Mouse (Mus musculus) ES-E14 (cell line): ENCODE measurements at regions not wholly inside any gene's neighbourhood (a gene's known extent, or its start where the extent isn't known, plus 50 kb on each side); places are given as distances from the start of the nearest gene placed in this dataset.

ENCODE experiments used
- CHD2 ChIP-seq: IDR thresholded peaks from 2 replicates; pipeline ENCODE4 v1.6.1; 2014; ENCODE audit warnings: mild to moderate bottlenecking, low read depth, low read length, inconsistent platforms
- HCFC1 ChIP-seq: IDR thresholded peaks from 2 replicates; pipeline ENCODE4 v1.6.1; 2012; ENCODE audit warnings: low read length, inconsistent platforms, borderline replicate concordance; ENCODE audit not compliant: insufficient read depth
- MAFK ChIP-seq: IDR thresholded peaks from 2 replicates; pipeline ENCODE4 v1.6.1; 2014; ENCODE audit warnings: mild to moderate bottlenecking, low read depth, low read length, inconsistent platforms; ENCODE audit not compliant: insufficient read depth
- ZC3H11A ChIP-seq: IDR thresholded peaks from 2 replicates; pipeline ENCODE4 v1.6.1; 2012; ENCODE audit warnings: low read depth, mild to moderate bottlenecking, inconsistent platforms, low read length, borderline replicate concordance
- ZNF384 ChIP-seq: IDR thresholded peaks from 2 replicates; pipeline ENCODE4 v1.6.1; 2012; ENCODE audit warnings: low read depth, low read length, inconsistent platforms

DNA sequence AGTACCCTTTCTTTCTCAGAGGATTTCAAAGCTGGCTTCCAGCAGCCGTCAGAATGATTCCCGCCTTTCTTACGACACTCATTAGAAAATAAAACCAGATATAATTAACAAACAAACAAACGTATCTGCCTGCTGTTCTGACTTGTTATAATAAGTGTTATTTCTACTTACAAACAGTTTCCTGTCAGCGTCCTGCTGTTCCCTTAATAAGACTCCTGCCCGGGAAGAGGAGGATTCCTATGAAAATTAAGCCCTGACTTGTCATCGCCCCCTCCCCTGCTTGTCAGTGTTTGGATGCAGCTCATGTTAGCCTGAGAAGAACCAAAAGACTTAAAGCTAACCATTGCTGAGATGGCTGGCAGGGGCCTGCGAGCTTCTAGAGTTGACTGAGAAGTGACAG lies 92.6 kb upstream of the Map4k3 start:
- TF ChIP-seq ZC3H11A (no peak), HCFC1 (no peak), MAFK (no peak), ZNF384 (no peak), CHD2 (no peak)
